Mouse (Mus musculus): ENCODE data around the gene Sez6l2. TPM values are rescaled to one million over a fixed set of nuclear protein-coding genes. Genes with fewer than 3 reads are reported as not detected.

The Sez6l2 gene
- polyA plus RNA-seq, 1 experiment from 2014 or later, result 0.15 TPM

GRCm38 (mm10) chr7:127014993-127015392 lies 64.6 kb downstream of the Sez6l2 start:
- 86% methylated on average over 12 of the region's 12 CpGs for WGBS (ENCODE audit: insufficient replicate concordance)
- Histone ChIP-seq H3K36me3 (ENCODE audit: control insufficient read depth, insufficient read depth) (peaks cover 9% of the 10 kb centered on the region; the same call in 1 of the 2 replicates), H3K9ac (ENCODE audit: low read depth, low read length) (no peak overlapping the region), H3K4me2 (ENCODE audit: low read depth, low read length) (no peak overlapping the region), H3K27me3 (ENCODE audit: control insufficient read depth, insufficient read depth, low read depth, low read length) (no peaks in the 10 kb centered on the region), H3K9me3 (replicated peaks; ENCODE audit: control insufficient read depth, low read length) (no peaks in the 10 kb centered on the region), H3K27ac (ENCODE audit: low read length) (no peak overlapping the region), H3K4me1 (ENCODE audit: control insufficient read depth, low read depth, low read length) (peaks cover 39% of the 10 kb centered on the region), H3K4me3 (ENCODE audit: low read depth, low read length) (no peak overlapping the region)
- ATAC-seq (ENCODE audit: low read depth), result no peak

- H3K9me3 ChIP-seq (replicated peaks; ENCODE audit: control insufficient read depth, low read length), result no peaks in the 10 kb centered on the region
- H3K4me1 ChIP-seq (ENCODE audit: control insufficient read depth, low read depth, low read length), result peaks cover 40% of the 10 kb centered on the region
- H3K27ac ChIP-seq (ENCODE audit: low read length), result peak overlapping the region; percentile 96
- H3K4me3 ChIP-seq (ENCODE audit: low read depth, low read length), result peak overlapping the region; percentile 87
- peak overlapping the region; percentile 80 for H3K4me2 ChIP-seq (ENCODE audit: low read depth, low read length)
- peaks cover 9% of the 10 kb centered on the region; the same call in 1 of the 2 replicates for H3K36me3 ChIP-seq (ENCODE audit: control insufficient read depth, insufficient read depth)
- 2% methylated on average over 9 of the region's 10 CpGs for WGBS (ENCODE audit: insufficient replicate concordance)
- H3K27me3 ChIP-seq (ENCODE audit: control insufficient read depth, insufficient read depth, low read depth, low read length), result no peaks in the 10 kb centered on the region
- H3K9ac ChIP-seq (ENCODE audit: low read depth, low read length), result peak overlapping the region; percentile 95
- peak; percentile 49 for ATAC-seq (ENCODE audit: low read depth)
Measured at GRCm38 (mm10) chr7:127016081-127016480, 65.7 kb downstream of the Sez6l2 start.

GRCm38 (mm10) chr7:127016481-127016485 lies 65.9 kb downstream of the Sez6l2 start, which contains the start of gene Pagr1b:
Pagr1b (minus strand) TSS chr7:127016484.
- ATAC-seq (ENCODE audit: low read depth), result no peak
- H3K4me1 ChIP-seq (ENCODE audit: control insufficient read depth, low read depth, low read length), result peaks cover 42% of the 10 kb centered on the region
- no peaks in the 10 kb centered on the region for H3K27me3 ChIP-seq (ENCODE audit: control insufficient read depth, insufficient read depth, low read depth, low read length)
- peak within 1 kb of the TSS; percentile 80 for H3K4me2 ChIP-seq (ENCODE audit: low read depth, low read length)
- H3K9ac ChIP-seq (ENCODE audit: low read depth, low read length), result peak within 1 kb of the TSS; percentile 95
- H3K36me3 ChIP-seq (ENCODE audit: control insufficient read depth, insufficient read depth), result peaks cover 9% of the 10 kb centered on the region; the same call in 1 of the 2 replicates
- peak within 1 kb of the TSS; percentile 96 for H3K27ac ChIP-seq (ENCODE audit: low read length)
- peak within 1 kb of the TSS; percentile 87 for H3K4me3 ChIP-seq (ENCODE audit: low read depth, low read length)
- H3K9me3 ChIP-seq (replicated peaks; ENCODE audit: control insufficient read depth, low read length), result no peaks in the 10 kb centered on the region

- Histone ChIP-seq H3K4me1 (ENCODE audit: control insufficient read depth, low read depth, low read length) (peaks cover 45% of the 10 kb centered on the region), H3K36me3 (ENCODE audit: control insufficient read depth, insufficient read depth) (peaks cover 9% of the 10 kb centered on the region; the same call in 1 of the 2 replicates), H3K9ac (ENCODE audit: low read depth, low read length) (peak overlapping the region; percentile 95), H3K9me3 (replicated peaks; ENCODE audit: control insufficient read depth, low read length) (no peaks in the 10 kb centered on the region), H3K4me3 (ENCODE audit: low read depth, low read length) (peak overlapping the region; percentile 87), H3K27ac (ENCODE audit: low read length) (peak overlapping the region; percentile 96), H3K4me2 (ENCODE audit: low read depth, low read length) (peak overlapping the region; percentile 80), H3K27me3 (ENCODE audit: control insufficient read depth, insufficient read depth, low read depth, low read length) (no peaks in the 10 kb centered on the region)
- peak; percentile 59 for ATAC-seq (ENCODE audit: low read depth)
- WGBS (ENCODE audit: insufficient replicate concordance), result 0% methylated on average over 22 of the region's 22 CpGs
Measured at GRCm38 (mm10) chr7:127016486-127016938, 66.1 kb downstream of the Sez6l2 start.

GRCm38 (mm10) chr7:127016971-127017949 lies 66.9 kb downstream of the Sez6l2 start, which contains the start of gene Pagr1a:
Pagr1a (minus strand) TSS chr7:127017352.
- 4% methylated on average over 39 of the region's 39 CpGs for WGBS (ENCODE audit: insufficient replicate concordance)
- peaks cover 13% of the 10 kb centered on the region for H3K36me3 ChIP-seq (ENCODE audit: control insufficient read depth, insufficient read depth)
- H3K27ac ChIP-seq (ENCODE audit: low read length), result peak within 1 kb of the TSS; percentile 96
- no peaks in the 10 kb centered on the region for H3K9me3 ChIP-seq (replicated peaks; ENCODE audit: control insufficient read depth, low read length)
- H3K4me3 ChIP-seq (ENCODE audit: low read depth, low read length), result peak within 1 kb of the TSS; percentile 87
- H3K4me1 ChIP-seq (ENCODE audit: control insufficient read depth, low read depth, low read length), result peaks cover 52% of the 10 kb centered on the region
- H3K4me2 ChIP-seq (ENCODE audit: low read depth, low read length), result peak within 1 kb of the TSS; percentile 80
- peak; percentile 85 for ATAC-seq (ENCODE audit: low read depth)
- no peaks in the 10 kb centered on the region for H3K27me3 ChIP-seq (ENCODE audit: control insufficient read depth, insufficient read depth, low read depth, low read length)
- peak within 1 kb of the TSS; percentile 95 for H3K9ac ChIP-seq (ENCODE audit: low read depth, low read length)

- no peak for ATAC-seq (ENCODE audit: low read depth)
- H3K4me3 ChIP-seq (ENCODE audit: low read depth, low read length), result no peak overlapping the region
- 0 out of 2 replicates have a peak overlapping the region, but pooled peaks have one; percentile 16 for H3K9ac ChIP-seq (ENCODE audit: low read depth, low read length)
- 41% methylated on average over 6 of the region's 6 CpGs for WGBS (ENCODE audit: insufficient replicate concordance)
- H3K27me3 ChIP-seq (ENCODE audit: control insufficient read depth, insufficient read depth, low read depth, low read length), result no peaks in the 10 kb centered on the region
- H3K4me1 ChIP-seq (ENCODE audit: control insufficient read depth, low read depth, low read length), result peaks cover 59% of the 10 kb centered on the region
- H3K9me3 ChIP-seq (replicated peaks; ENCODE audit: control insufficient read depth, low read length), result no peaks in the 10 kb centered on the region
- peaks cover 18% of the 10 kb centered on the region for H3K36me3 ChIP-seq (ENCODE audit: control insufficient read depth, insufficient read depth)
- H3K4me2 ChIP-seq (ENCODE audit: low read depth, low read length), result no peak overlapping the region
- peak overlapping the region; percentile 33; the same call in 1 of the 2 replicates for H3K27ac ChIP-seq (ENCODE audit: low read length)
Measured at GRCm38 (mm10) chr7:127017950-127018345, 67.6 kb downstream of the Sez6l2 start.

- Histone ChIP-seq H3K36me3 (ENCODE audit: control insufficient read depth, insufficient read depth) (peaks cover 21% of the 10 kb centered on the region), H3K27me3 (ENCODE audit: control insufficient read depth, insufficient read depth, low read depth, low read length) (no peaks in the 10 kb centered on the region), H3K4me1 (ENCODE audit: control insufficient read depth, low read depth, low read length) (peaks cover 61% of the 10 kb centered on the region), H3K9me3 (replicated peaks; ENCODE audit: control insufficient read depth, low read length) (no peaks in the 10 kb centered on the region), H3K4me2 (ENCODE audit: low read depth, low read length) (no peak overlapping the region), H3K9ac (ENCODE audit: low read depth, low read length) (no peak overlapping the region), H3K4me3 (ENCODE audit: low read depth, low read length) (no peak overlapping the region), H3K27ac (ENCODE audit: low read length) (no peak overlapping the region; the same call in 1 of the 2 replicates)
- 76% methylated on average over 15 of the region's 15 CpGs for WGBS (ENCODE audit: insufficient replicate concordance)
- no peak for ATAC-seq (ENCODE audit: low read depth)
Measured at GRCm38 (mm10) chr7:127018416-127019305, 68.3 kb downstream of the Sez6l2 start.

- no peak overlapping the region for H3K9ac ChIP-seq (ENCODE audit: low read depth, low read length)
- peaks cover 22% of the 10 kb centered on the region for H3K36me3 ChIP-seq (ENCODE audit: control insufficient read depth, insufficient read depth)
- H3K4me2 ChIP-seq (ENCODE audit: low read depth, low read length), result no peak overlapping the region
- no peak overlapping the region for H3K27ac ChIP-seq (ENCODE audit: low read length)
- no peaks in the 10 kb centered on the region for H3K27me3 ChIP-seq (ENCODE audit: control insufficient read depth, insufficient read depth, low read depth, low read length)
- peaks cover 62% of the 10 kb centered on the region for H3K4me1 ChIP-seq (ENCODE audit: control insufficient read depth, low read depth, low read length)
- H3K9me3 ChIP-seq (replicated peaks; ENCODE audit: control insufficient read depth, low read length), result no peaks in the 10 kb centered on the region
- H3K4me3 ChIP-seq (ENCODE audit: low read depth, low read length), result no peak overlapping the region
- ATAC-seq (ENCODE audit: low read depth), result no peak
- 69% methylated on average over 14 of the region's 14 CpGs for WGBS (ENCODE audit: insufficient replicate concordance)
Measured at GRCm38 (mm10) chr7:127019306-127019960, 69.1 kb downstream of the Sez6l2 start.

All from liver, embryonic 16.5 days (tissue).